21 mouse cellular contexts compared by ENCODE assay signal in genomic region chr16:30427466-30427865, GRCm38 (mm10). TPM values are rescaled to one million over a fixed set of nuclear protein-coding genes. Genes with fewer than 3 reads are reported as not detected.
DNase-seq lines count a peak whose midpoint lies in the region; ATAC-seq lines count a peak whose summit lies in the region.
"Had no signal": no experiment of that assay in that cellular context is flagged by ENCODE, and none has a peak within 500 bp of the region (broad histone marks: within the 10 kb centered on the region; RNA-seq: fewer than 3 reads in every experiment).

No protein-coding gene starts in this region.

- no peak overlapping the region for H3K27ac ChIP-seq in heart, embryonic 10.5 days
- H3K27ac ChIP-seq in kidney, embryonic 14.5 days (ENCODE audit: low read depth, low read length), result no peak overlapping the region
- H3K27ac ChIP-seq: embryonic facial prominence, embryonic 10.5 days; embryonic facial prominence, embryonic 12.5 days; forebrain, embryonic 13.5 days; forebrain, embryonic 15.5 days had no signal

- no peaks in the 10 kb centered on the region for H3K36me3 ChIP-seq in heart, embryonic 10.5 days
- H3K36me3 ChIP-seq in kidney, embryonic 14.5 days (ENCODE audit: control insufficient read depth, insufficient read depth, low read length), result no peaks in the 10 kb centered on the region
- H3K36me3 ChIP-seq: embryonic facial prominence, embryonic 10.5 days; embryonic facial prominence, embryonic 12.5 days; forebrain, embryonic 15.5 days had no signal

- peaks cover 11% of the 10 kb centered on the region for H3K4me1 ChIP-seq in heart, embryonic 10.5 days
- no peaks in the 10 kb centered on the region for H3K4me1 ChIP-seq in kidney, embryonic 14.5 days (ENCODE audit: control insufficient read depth, insufficient read depth, low read length)
- H3K4me1 ChIP-seq: embryonic facial prominence, embryonic 10.5 days; embryonic facial prominence, embryonic 12.5 days; forebrain, embryonic 13.5 days; forebrain, embryonic 15.5 days had no signal

- peak; percentile 28; the same call in 1 of the 2 replicates for ATAC-seq in kidney, embryonic 14.5 days (ENCODE audit: low FRiP score, low TSS enrichment)
- ATAC-seq: activated CD4-positive, CD25-positive, alpha-beta regulatory T cell, adult 4 months; forebrain, embryonic 13.5 days; forebrain, embryonic 15.5 days; forebrain, postnatal 0 days; Patski had no signal

- no peaks in the 10 kb centered on the region for H3K9me3 ChIP-seq in heart, embryonic 10.5 days
- H3K9me3 ChIP-seq in kidney, embryonic 14.5 days (ENCODE audit: control insufficient read depth, low read length), result no peaks in the 10 kb centered on the region
- H3K9me3 ChIP-seq: embryonic facial prominence, embryonic 10.5 days; embryonic facial prominence, embryonic 12.5 days; forebrain, embryonic 13.5 days; forebrain, embryonic 15.5 days had no signal

- DNase-seq in adrenal gland, postnatal 14 days, result peak; percentile 12
- DNase-seq in adrenal gland, postnatal 25 days, result no peak
- peak; percentile 67 for DNase-seq in heart, embryonic 10.5 days (ENCODE audit: low spot score)
- no peak for DNase-seq in heart, postnatal 4 days
- DNase-seq in kidney, postnatal 4 days, result no peak
- DNase-seq in frontal cortex, postnatal 36 days (ENCODE audit: low spot score in 2 of 2), result no peak
- DNase-seq: adrenal gland, adult 8-10 months; adrenal gland, postnatal 36 days; cerebellum, adult 11-12 months; cerebellum, adult 2 months; cerebellum, adult 9-10 months; cerebellum, postnatal 10 days; cerebellum, postnatal 25 days; forebrain, postnatal 0 days had no signal

- no peaks in the 10 kb centered on the region for H3K27me3 ChIP-seq in heart, embryonic 10.5 days (ENCODE audit: insufficient read depth, poor library complexity, severe bottlenecking)
- no peaks in the 10 kb centered on the region for H3K27me3 ChIP-seq in kidney, embryonic 14.5 days (ENCODE audit: control insufficient read depth, insufficient read depth, low read length)
- H3K27me3 ChIP-seq: embryonic facial prominence, embryonic 12.5 days; forebrain, embryonic 13.5 days; forebrain, embryonic 15.5 days; Patski had no signal

- H3K4me3 ChIP-seq in heart, embryonic 10.5 days, result no peak overlapping the region
- no peak overlapping the region for H3K4me3 ChIP-seq in kidney, embryonic 14.5 days (ENCODE audit: low read length)
- H3K4me3 ChIP-seq: embryonic facial prominence, embryonic 10.5 days; embryonic facial prominence, embryonic 12.5 days; forebrain, embryonic 13.5 days; forebrain, embryonic 15.5 days had no signal

- WGBS in heart, embryonic 10.5 days, result 76% methylated on average over 4 of the region's 4 CpGs
- 73% methylated on average over 4 of the region's 4 CpGs for WGBS in kidney, embryonic 14.5 days

- H3K4me2 ChIP-seq in kidney, embryonic 14.5 days (replicated peaks; ENCODE audit: low read depth, low read length), result no peak overlapping the region
- H3K4me2 ChIP-seq: embryonic facial prominence, embryonic 12.5 days; forebrain, embryonic 13.5 days; forebrain, embryonic 15.5 days had no signal

- no peak overlapping the region for H3K9ac ChIP-seq in kidney, embryonic 14.5 days (ENCODE audit: low read depth, low read length)
- H3K9ac ChIP-seq: embryonic facial prominence, embryonic 12.5 days; forebrain, embryonic 13.5 days; forebrain, embryonic 15.5 days; forebrain, postnatal 0 days had no signal

RNA-seq across cellular contexts. Expression of gene Atp13a3, which starts 21.7 kb away (rescaled TPM):
- total RNA-seq in adrenal gland, postnatal 14 days (2021), result 87.9 and 91.7 TPM in 2 replicates
- 57.2 and 75.3 TPM in 2 replicates for total RNA-seq in adrenal gland, postnatal 25 days (2021)
- polyA plus RNA-seq in heart, embryonic 10.5 days (2016; fragmentation: Nextera tagmentation; extraction: Ambion mirVana), result 12.3 and 13.1 TPM in 2 replicates
- total RNA-seq in heart, postnatal 4 days (2021), result 10 to 100 TPM; 71.0 to 78.3 TPM
- 13.5 and 20.2 TPM in 2 replicates for polyA plus RNA-seq in kidney, embryonic 14.5 days (2014; fragmentation: Nextera tagmentation; extraction: Ambion mirVana)

Comparison
In these comparisons a context has a peak if more than half of its experiments do, and no peak if none do; other contexts are left out.
1. DNase-seq: peak in adrenal gland, postnatal 14 days (single experiment) and heart, embryonic 10.5 days (single experiment); none in adrenal gland, postnatal 25 days (single experiment), heart, postnatal 4 days (single experiment), kidney, postnatal 4 days (0 of 2) and frontal cortex, postnatal 36 days (0 of 2).